Mouse (Mus musculus) liver, embryonic 15.5 days (tissue): ENCODE results near the gene Adam23. TPM values are rescaled to one million over a fixed set of nuclear protein-coding genes. Genes with fewer than 3 reads are reported as not detected.
A peak's percentile ranks its signal among the peaks of the same experiment; 100 is the strongest.

Experiments used
- ATAC-seq: fragments of 200-750 bp; cut with Nextera tagmentation; 2 replicates; pipeline ENCODE4 v1.8.0; 2017; ENCODE audit warnings: moderate number of reproducible peaks, mild to moderate bottlenecking, moderate library complexity; ENCODE audit not compliant: insufficient read depth
- H3K27ac ChIP-seq: fragments of 300-500 bp; sonication (generic); replicated peaks from 2 replicates; pipeline ENCODE4 v1.5.1; 2015; ENCODE audit warnings: mild to moderate bottlenecking, inconsistent platforms
- H3K27me3 ChIP-seq: fragments of 300-500 bp; sonication (generic); 2 replicates; pipeline ENCODE4 v1.6.1; 2015; ENCODE audit warnings: mild to moderate bottlenecking, inconsistent platforms
- H3K36me3 ChIP-seq: fragments of 300-500 bp; sonication (generic); replicated peaks from 2 replicates; pipeline ENCODE4 v1.6.1; 2015; ENCODE audit warnings: moderate library complexity, mild to moderate bottlenecking, inconsistent platforms
- H3K4me1 ChIP-seq: fragments of 300-500 bp; sonication (generic); replicated peaks from 2 replicates; pipeline ENCODE4 v1.6.1; 2015; ENCODE audit warnings: inconsistent platforms
- H3K4me2 ChIP-seq: fragments of 300-500 bp; sonication (generic); 2 replicates; pipeline ENCODE4 v1.6.1; 2015; ENCODE audit warnings: moderate library complexity, mild to moderate bottlenecking, inconsistent platforms
- H3K4me3 ChIP-seq: fragments of 300-500 bp; sonication (generic); replicated peaks from 2 replicates; pipeline ENCODE4 v1.5.1; 2015; ENCODE audit warnings: mild to moderate bottlenecking, inconsistent platforms
- H3K9ac ChIP-seq: fragments of 300-500 bp; sonication (generic); 2 replicates; pipeline ENCODE4 v1.6.1; 2015; ENCODE audit warnings: moderate library complexity, mild to moderate bottlenecking, inconsistent platforms
- H3K9me3 ChIP-seq: fragments of 300-500 bp; sonication (generic); replicated peaks from 2 replicates; pipeline ENCODE4 v1.6.1; 2016; ENCODE audit warnings: inconsistent platforms
- WGBS: fragments of 180-500 bp; shearing (Covaris S2); methylation state at CpG from one replicate; pipeline ENCODE4 v1.1.7; 2015; ENCODE audit warnings: mixed read lengths; ENCODE audit not compliant: insufficient replicate concordance; 5-methylcytosine and 5-hydroxymethylcytosine counted together
- polyA plus RNA-seq: library from polyadenylated mRNA; unstranded; fragments of >200 nt; fragmentation: Nextera tagmentation; extraction: Ambion mirVana; gene quantifications from 2 replicates; pipeline ENCODE4 v1.2.1, GENCODE M21; 2015

Adam23 gene
- polyA plus RNA-seq, 1 experiment from 2014 or later = 0.33 TPM

DNA sequence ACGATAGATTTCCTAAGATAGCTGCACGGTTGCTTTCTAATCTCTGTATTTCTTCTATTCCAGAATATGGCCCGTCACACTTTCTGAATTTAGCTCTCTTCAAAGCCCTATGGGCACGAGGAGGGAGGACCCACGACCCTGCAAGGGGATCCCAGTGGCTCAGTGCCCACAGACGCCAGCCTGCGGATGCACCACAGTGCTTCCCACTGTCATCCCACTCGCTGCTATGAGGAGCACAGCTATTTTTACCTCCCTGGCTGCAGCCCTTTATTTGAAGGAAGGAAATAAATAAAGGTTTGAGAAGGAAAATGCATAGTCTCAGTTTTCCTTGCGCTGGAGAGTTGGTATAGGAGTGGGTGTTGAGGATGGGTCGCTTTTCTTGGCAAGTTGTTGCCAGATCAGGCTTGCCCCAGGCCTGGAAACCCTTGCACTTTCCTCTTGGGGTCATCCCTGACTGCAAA, 512 bp upstream of the Adam23 start:
- H3K36me3 ChIP-seq = no peaks in the 10 kb centered on the region
- H3K9me3 ChIP-seq = no peaks in the 10 kb centered on the region
- no peak overlapping the region for H3K4me2 ChIP-seq
- no peak overlapping the region for H3K27ac ChIP-seq
- peaks cover 53% of the 10 kb centered on the region for H3K27me3 ChIP-seq
- 50% methylated on average over 10 of the region's 10 CpGs for WGBS
- ATAC-seq = no peak
- no peak overlapping the region for H3K4me3 ChIP-seq
- H3K4me1 ChIP-seq = peaks cover 7% of the 10 kb centered on the region; the same call in 1 of the 2 replicates
- H3K9ac ChIP-seq = no peak overlapping the region

DNA sequence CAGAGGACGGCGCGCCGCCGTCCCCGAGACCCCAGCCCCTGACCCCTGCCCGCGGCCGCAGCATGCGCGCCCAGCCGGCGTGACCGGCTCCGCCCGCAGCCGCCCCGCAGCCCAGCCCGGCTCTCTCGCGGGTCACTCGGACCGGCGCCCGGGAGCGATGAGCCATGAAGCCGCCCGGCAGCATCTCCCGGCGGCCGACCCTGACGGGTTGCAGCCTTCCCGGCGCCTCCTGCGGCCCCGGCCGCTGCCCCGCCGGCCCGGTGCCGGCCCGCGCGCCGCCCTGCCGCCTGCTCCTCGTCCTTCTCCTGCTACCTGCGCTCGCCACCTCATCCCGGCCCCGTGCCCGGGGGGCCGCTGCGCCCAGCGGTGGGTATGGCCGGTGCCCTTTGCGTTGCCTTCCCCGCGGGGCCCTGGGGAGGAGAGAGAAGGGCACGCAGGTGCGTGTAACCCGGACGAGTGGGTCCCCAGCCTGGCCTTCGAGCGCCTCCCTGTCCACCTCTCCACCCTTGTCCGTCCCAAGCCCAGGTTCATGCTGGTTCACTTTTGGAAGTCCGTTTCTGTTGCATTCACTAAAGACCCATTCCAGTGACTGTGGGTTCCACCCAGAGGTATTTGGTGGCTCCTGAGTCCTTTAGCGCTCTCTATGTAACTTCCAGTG, 485 bp downstream of the Adam23 start:
- under 1% methylated on average over 64 of the region's 68 CpGs for WGBS
- H3K9me3 ChIP-seq = no peaks in the 10 kb centered on the region
- peaks cover 7% of the 10 kb centered on the region; the same call in 1 of the 2 replicates for H3K4me1 ChIP-seq
- no peak overlapping the region for H3K9ac ChIP-seq
- no peak overlapping the region for H3K27ac ChIP-seq
- no peak for ATAC-seq
- H3K36me3 ChIP-seq = no peaks in the 10 kb centered on the region
- H3K27me3 ChIP-seq = peaks cover 53% of the 10 kb centered on the region
- peak overlapping the region; percentile 60 for H3K4me2 ChIP-seq
- H3K4me3 ChIP-seq = peak overlapping the region; percentile 39

DNA sequence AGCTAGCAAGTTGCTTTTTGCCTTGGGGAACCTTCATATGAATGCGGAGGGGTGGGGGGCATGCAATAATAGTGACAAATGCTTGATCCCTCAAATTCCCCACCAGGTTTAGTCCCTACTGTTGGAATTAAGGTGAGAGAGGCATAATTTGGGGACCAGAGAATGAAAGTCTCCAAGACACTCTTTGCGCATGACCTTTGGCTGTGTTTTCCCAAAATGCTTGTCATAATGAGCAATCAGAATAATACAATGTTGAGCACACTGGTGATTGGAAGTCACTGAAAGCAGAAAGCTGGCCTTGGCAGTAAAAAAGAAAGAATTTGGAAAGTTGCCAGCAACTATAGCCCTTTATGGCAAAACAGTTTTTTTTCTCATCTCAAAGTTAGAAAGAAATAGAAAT, 1.0 kb downstream of the Adam23 start:
- Histone ChIP-seq H3K4me3 (no peak overlapping the region), H3K27me3 (peaks cover 53% of the 10 kb centered on the region), H3K27ac (no peak overlapping the region), H3K36me3 (no peaks in the 10 kb centered on the region), H3K9ac (no peak overlapping the region), H3K4me1 (peaks cover 7% of the 10 kb centered on the region; the same call in 1 of the 2 replicates), H3K4me2 (no peak overlapping the region), H3K9me3 (no peaks in the 10 kb centered on the region)
- ATAC-seq = no peak
- WGBS = 59% methylated on average over 2 of the region's 2 CpGs

DNA sequence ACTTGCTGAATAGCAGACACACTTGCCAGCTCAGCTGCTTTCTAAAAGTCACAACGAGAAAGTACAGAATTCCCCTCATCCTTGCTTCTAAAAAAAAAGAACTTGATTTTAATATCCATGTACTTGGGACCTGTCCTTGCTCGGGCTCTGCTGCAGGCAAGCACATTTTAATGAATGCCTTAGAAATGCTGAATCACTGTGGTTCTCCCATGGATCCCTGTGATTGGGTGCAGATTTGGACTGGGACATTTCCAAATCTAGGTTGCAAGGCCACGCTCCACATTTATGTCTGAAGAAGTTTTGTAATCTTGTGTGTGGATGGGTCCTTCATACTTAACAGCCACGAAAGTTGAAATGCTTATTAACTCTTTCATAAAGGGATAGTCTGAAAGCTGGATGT, 4.4 kb downstream of the Adam23 start:
- H3K9ac ChIP-seq = no peak overlapping the region
- no peaks in the 10 kb centered on the region for H3K9me3 ChIP-seq
- H3K36me3 ChIP-seq = no peaks in the 10 kb centered on the region
- 43% methylated on average over 4 of the region's 4 CpGs for WGBS
- H3K27me3 ChIP-seq = peaks cover 39% of the 10 kb centered on the region
- no peak overlapping the region for H3K4me3 ChIP-seq
- ATAC-seq = no peak
- H3K4me1 ChIP-seq = peaks cover 7% of the 10 kb centered on the region; the same call in 1 of the 2 replicates
- no peak overlapping the region for H3K4me2 ChIP-seq
- H3K27ac ChIP-seq = no peak overlapping the region

DNA sequence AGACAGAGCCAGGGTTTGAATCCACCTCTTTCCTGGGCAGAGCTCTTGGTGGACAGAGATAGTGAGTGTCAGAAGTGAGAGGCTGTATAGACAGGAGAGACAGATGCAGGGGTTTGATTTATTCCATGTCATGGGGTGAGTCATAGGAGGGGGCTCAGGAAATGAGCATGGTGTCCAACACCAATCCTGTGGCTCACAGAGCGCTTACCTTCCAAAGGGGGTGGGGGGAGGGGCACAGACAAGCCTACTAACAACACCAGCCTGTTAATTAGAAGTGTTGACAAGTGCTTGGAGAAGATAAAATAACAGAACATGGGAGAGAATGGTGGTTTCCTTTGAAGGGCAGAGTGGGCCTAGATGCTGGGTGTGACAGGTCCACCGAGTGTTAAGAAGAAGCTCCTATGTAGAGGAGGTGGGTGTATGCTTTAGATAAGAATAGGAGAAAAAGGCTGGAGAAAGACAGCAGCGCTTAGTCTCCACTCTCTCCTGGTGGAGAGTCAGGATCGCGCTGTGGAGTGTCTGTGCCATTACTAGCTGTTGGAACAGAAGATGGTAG, 7.7 kb downstream of the Adam23 start:
- Histone ChIP-seq H3K4me2 (no peak overlapping the region), H3K9me3 (no peaks in the 10 kb centered on the region), H3K27ac (no peak overlapping the region), H3K4me1 (no peaks in the 10 kb centered on the region), H3K27me3 (peaks cover 9% of the 10 kb centered on the region), H3K9ac (no peak overlapping the region), H3K36me3 (no peaks in the 10 kb centered on the region), H3K4me3 (no peak overlapping the region)
- no peak for ATAC-seq
- 13% methylated on average over 5 of the region's 5 CpGs for WGBS

DNA sequence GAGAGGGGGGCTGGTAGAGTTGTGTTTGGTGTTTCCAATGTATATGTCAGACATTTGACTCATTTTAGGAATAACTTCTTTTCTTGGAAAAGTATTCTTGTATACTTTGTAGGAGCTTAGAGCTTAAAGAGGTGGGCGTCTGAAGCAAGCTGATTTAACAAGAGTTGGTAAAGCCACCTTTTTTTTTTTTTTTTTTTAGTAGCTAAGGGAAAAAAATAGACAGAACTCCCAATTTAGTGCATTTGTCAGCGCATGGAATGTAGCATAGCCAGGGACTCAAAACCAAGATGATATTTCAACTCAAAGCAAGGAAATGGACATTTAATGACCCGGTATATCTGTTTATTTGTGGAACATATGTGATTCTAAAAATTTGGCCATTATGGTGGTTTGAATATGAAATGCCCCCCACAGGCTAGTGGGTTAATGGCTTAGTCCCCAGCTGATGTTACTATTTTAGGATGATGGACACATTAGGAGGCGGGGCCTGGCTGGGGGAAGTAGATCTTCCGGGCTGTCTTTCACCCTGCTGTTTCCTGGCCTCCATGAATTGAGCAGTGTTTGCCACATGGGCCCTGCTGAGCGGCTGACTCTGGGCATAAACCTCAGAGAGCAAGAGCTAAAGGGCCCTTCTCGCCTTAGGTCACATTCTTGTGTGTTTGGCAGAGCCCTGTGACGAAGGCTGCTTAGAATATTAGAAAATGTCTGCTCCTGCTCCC, 12.3 kb downstream of the Adam23 start:
- Histone ChIP-seq H3K4me1 (no peaks in the 10 kb centered on the region), H3K27ac (no peak overlapping the region), H3K36me3 (no peaks in the 10 kb centered on the region), H3K4me2 (no peak overlapping the region), H3K9me3 (no peaks in the 10 kb centered on the region), H3K9ac (no peak overlapping the region), H3K27me3 (no peaks in the 10 kb centered on the region), H3K4me3 (no peak overlapping the region)
- ATAC-seq = no peak
- 45% methylated on average over 8 of the region's 8 CpGs for WGBS

DNA sequence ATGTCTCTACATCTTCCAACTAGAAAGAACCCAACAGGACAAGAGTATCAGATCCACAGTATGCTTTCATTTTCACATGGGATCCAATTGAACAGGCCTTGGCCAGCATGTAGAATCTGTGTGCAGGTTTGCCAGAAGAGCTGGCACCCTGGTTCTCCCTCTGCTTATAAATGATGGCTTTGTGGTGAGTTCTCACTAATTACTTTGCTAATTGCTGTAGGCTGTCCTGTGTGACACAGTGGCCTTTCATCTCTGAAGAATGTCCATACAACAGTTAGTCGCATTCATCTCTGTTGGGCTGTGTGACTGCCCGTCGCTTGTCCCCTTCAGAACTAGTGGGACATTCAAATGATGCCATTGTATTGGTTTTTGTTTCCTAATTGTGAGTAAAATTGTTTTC, 13.5 kb downstream of the Adam23 start:
- Histone ChIP-seq H3K36me3 (no peaks in the 10 kb centered on the region), H3K9ac (no peak overlapping the region), H3K4me3 (no peak overlapping the region), H3K9me3 (no peaks in the 10 kb centered on the region), H3K27me3 (no peaks in the 10 kb centered on the region), H3K4me1 (no peaks in the 10 kb centered on the region), H3K27ac (no peak overlapping the region), H3K4me2 (no peak overlapping the region)
- ATAC-seq = no peak
- WGBS = 88% methylated on average over 3 of the region's 3 CpGs

DNA sequence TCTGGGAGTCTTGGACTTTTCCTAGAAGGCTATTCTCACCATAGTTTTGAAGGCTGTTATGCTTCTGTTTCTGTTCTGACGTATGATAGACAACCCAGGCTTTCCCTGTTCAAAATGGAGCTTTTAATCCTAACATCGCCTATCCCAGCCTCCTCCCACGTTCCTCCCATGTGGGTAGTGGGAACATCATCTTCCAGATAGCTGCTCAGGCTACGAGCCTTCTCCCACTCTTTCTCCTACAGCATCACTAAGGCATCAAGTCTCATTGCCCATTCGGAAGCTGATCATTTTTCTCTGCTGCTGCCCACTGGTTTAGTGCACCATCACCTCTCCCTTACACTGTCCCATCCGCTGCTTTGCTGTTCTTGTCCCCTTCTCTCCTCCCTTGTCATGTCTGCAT, 14.2 kb downstream of the Adam23 start:
- Histone ChIP-seq H3K27me3 (no peaks in the 10 kb centered on the region), H3K27ac (no peak overlapping the region), H3K4me1 (no peaks in the 10 kb centered on the region), H3K9me3 (no peaks in the 10 kb centered on the region), H3K4me3 (no peak overlapping the region), H3K4me2 (no peak overlapping the region), H3K9ac (no peak overlapping the region), H3K36me3 (no peaks in the 10 kb centered on the region)
- 55% methylated on average over 6 of the region's 6 CpGs for WGBS
- ATAC-seq = no peak

DNA sequence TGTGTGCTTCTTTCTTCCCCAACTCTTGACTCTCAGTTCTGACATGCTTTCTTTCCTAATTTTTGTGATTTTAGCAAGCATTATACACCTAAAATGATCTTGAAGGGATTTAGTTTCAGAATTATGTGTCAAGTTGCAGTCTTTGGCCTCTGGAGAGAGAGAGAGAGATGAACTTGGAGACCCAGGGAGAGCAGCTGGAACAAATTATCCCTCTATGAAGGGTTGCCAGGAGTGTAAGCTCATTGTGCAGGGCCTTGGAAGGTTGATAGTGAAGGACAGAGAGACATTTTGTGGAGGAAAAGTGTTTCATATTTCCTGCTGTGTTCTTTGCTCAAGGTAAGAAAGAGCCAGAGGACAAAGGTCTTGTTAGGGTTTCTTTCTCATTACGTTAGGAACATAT, 18.8 kb downstream of the Adam23 start:
- 55% methylated on average over 1 of the region's 1 CpGs for WGBS
- no peaks in the 10 kb centered on the region for H3K4me1 ChIP-seq
- H3K27ac ChIP-seq = no peak overlapping the region
- no peaks in the 10 kb centered on the region for H3K36me3 ChIP-seq
- H3K4me3 ChIP-seq = no peak overlapping the region
- no peaks in the 10 kb centered on the region for H3K27me3 ChIP-seq
- H3K9me3 ChIP-seq = no peaks in the 10 kb centered on the region
- ATAC-seq = no peak
- H3K4me2 ChIP-seq = no peak overlapping the region
- no peak overlapping the region for H3K9ac ChIP-seq

DNA sequence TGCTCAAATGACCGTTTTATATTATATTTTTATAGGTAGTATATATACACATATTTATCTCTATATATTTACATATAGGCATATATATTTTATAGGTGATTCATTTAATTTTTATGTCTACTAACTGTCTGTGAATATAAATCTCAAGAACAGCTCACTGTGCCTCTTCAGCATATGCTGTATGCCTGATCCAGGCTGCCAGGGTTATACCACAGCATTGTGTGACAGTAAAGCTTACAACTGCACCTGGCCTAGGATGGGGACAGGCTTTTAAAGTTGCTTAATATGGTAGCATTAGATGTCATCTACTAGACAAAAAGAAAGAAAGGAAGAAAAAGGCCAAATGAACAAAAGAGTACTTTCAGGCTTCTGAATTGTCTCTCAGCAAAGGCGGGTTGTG, 27.6 kb downstream of the Adam23 start:
- H3K27ac ChIP-seq = no peak overlapping the region
- no peaks in the 10 kb centered on the region for H3K36me3 ChIP-seq
- no peaks in the 10 kb centered on the region for H3K9me3 ChIP-seq
- no peak overlapping the region for H3K4me2 ChIP-seq
- H3K4me1 ChIP-seq = no peaks in the 10 kb centered on the region
- ATAC-seq = no peak
- no peaks in the 10 kb centered on the region for H3K27me3 ChIP-seq
- no peak overlapping the region for H3K4me3 ChIP-seq
- WGBS = 54% methylated on average over 2 of the region's 2 CpGs
- H3K9ac ChIP-seq = no peak overlapping the region

DNA sequence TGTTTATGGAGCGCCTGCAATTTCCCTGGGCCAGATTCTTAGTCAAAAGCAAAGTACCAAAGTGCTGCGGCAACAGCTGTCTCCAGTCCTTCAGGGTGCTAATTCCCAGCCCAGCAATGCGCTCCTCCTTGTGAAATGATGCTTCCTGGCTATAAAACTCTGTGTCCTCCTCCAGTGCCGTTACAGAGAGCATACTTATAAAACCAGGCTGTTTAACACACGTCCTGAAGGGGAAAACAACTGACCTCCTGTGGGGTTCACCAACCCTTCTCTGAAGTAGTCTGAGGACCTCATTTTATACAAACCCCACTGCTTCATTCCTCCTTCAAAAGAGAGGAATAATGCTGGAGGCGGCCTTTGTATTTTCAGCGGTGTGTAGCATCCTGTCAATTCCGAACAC, 28.0 kb downstream of the Adam23 start:
- Histone ChIP-seq H3K9me3 (no peaks in the 10 kb centered on the region), H3K4me3 (no peak overlapping the region), H3K4me2 (no peak overlapping the region), H3K27ac (no peak overlapping the region), H3K9ac (no peak overlapping the region), H3K27me3 (no peaks in the 10 kb centered on the region), H3K4me1 (no peaks in the 10 kb centered on the region), H3K36me3 (no peaks in the 10 kb centered on the region)
- 52% methylated on average over 8 of the region's 8 CpGs for WGBS
- no peak for ATAC-seq
